Mouse (Mus musculus) limb, embryonic 15.5 days (tissue): Measurements from ENCODE around the gene Appl1. TPM values are rescaled to one million over a fixed set of nuclear protein-coding genes. Genes with fewer than 3 reads are reported as not detected.
"Not testable (repeated sequence)": the region's sequence is repeated elsewhere in the genome, so short reads cannot be mapped to it uniquely, and the experiment has no call there.

ENCODE experiments used
- ATAC-seq: fragments of 200-750 bp; cut with Nextera tagmentation; 2 replicates; pipeline ENCODE4 v1.8.0; 2017; ENCODE audit warnings: low read depth, moderate TSS enrichment; ENCODE audit not compliant: insufficient number of reproducible peaks, low FRiP score, low TSS enrichment
- H3K27ac ChIP-seq: fragments of 300-500 bp; sonication (generic); 2 replicates; pipeline ENCODE4 v1.5.1; 2015; ENCODE audit warnings: moderate library complexity, mild to moderate bottlenecking, inconsistent platforms
- H3K27me3 ChIP-seq: fragments of 300-500 bp; sonication (generic); 2 replicates; pipeline ENCODE4 v1.6.1; 2015; ENCODE audit warnings: inconsistent platforms
- H3K36me3 ChIP-seq: fragments of 300-500 bp; sonication (generic); 2 replicates; pipeline ENCODE4 v1.6.1; 2015; ENCODE audit warnings: inconsistent platforms
- H3K4me1 ChIP-seq: fragments of 300-500 bp; sonication (generic); 2 replicates; pipeline ENCODE4 v1.6.1; 2015; ENCODE audit warnings: inconsistent platforms
- H3K4me2 ChIP-seq: fragments of 300-500 bp; sonication (generic); 2 replicates; pipeline ENCODE4 v1.6.1; 2015; ENCODE audit warnings: mild to moderate bottlenecking, inconsistent platforms
- H3K4me3 ChIP-seq: fragments of 300-500 bp; sonication (generic); 2 replicates; pipeline ENCODE4 v1.5.1; 2015; ENCODE audit warnings: mild to moderate bottlenecking, inconsistent platforms
- H3K9ac ChIP-seq: fragments of 300-500 bp; sonication (generic); 2 replicates; pipeline ENCODE4 v1.6.1; 2015; ENCODE audit warnings: inconsistent platforms
- H3K9me3 ChIP-seq: fragments of 300-500 bp; sonication (generic); 2 replicates; pipeline ENCODE4 v1.6.1; 2016; ENCODE audit warnings: inconsistent platforms
- WGBS: fragments of 180-500 bp; shearing (Covaris S2); methylation state at CpG from one replicate; pipeline ENCODE4 v1.1.7; 2015; 5-methylcytosine and 5-hydroxymethylcytosine counted together
- polyA plus RNA-seq: library from polyadenylated mRNA; unstranded; fragments of >200 nt; fragmentation: Nextera tagmentation; extraction: Ambion mirVana; gene quantifications from 2 replicates; pipeline ENCODE4 v1.2.1, GENCODE M21; 2015

Gene Appl1
- polyA plus RNA-seq, 1 experiment from 2014 or later, result 58.6 TPM

DNA sequence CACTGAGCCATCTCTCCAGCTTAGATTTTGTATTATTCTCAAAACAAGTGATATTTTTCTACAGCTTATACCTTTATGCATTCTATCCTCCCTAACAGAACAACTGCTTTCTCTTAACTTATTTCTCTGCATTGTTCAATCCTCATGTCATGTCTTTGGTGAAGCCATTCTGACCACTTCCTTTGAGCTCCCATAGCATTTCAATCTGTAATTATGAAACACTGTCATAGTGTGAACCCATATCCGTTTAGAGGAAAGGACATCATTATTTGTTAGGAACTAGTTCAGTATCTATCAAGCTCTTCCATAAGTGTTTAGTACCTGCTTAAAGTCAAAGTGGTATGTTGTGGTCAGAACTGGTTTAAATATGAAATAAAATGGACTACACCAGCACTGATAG, 10.5 kb downstream of the Appl1 start:
- Histone ChIP-seq H3K4me3 (no peak overlapping the region), H3K4me1 (no peaks in the 10 kb centered on the region), H3K9ac (no peak overlapping the region), H3K27me3 (no peaks in the 10 kb centered on the region), H3K36me3 (peaks cover 25% of the 10 kb centered on the region), H3K27ac (no peak overlapping the region), H3K4me2 (no peak overlapping the region), H3K9me3 (no peaks in the 10 kb centered on the region)
- ATAC-seq, result no peak
- WGBS, result 73% methylated on average over 1 of the region's 1 CpGs

GRCm38 (mm10) chr14:26956139-26956538, 14.9 kb downstream of the Appl1 start:
- H3K27me3 ChIP-seq, H3K9me3 ChIP-seq, H3K4me3 ChIP-seq, H3K27ac ChIP-seq, H3K4me1 ChIP-seq, H3K9ac ChIP-seq, ATAC-seq, H3K4me2 ChIP-seq: not testable (repeated sequence)
- WGBS, result 86% methylated on average over 2 of the region's 2 CpGs
- H3K36me3 ChIP-seq, result peaks cover 36% of the 10 kb centered on the region

- H3K4me1 ChIP-seq, result no peaks in the 10 kb centered on the region
- no peaks in the 10 kb centered on the region for H3K27me3 ChIP-seq
- no peak for ATAC-seq
- no peak overlapping the region for H3K4me3 ChIP-seq
- WGBS, result 89% methylated on average over 4 of the region's 4 CpGs
- H3K27ac ChIP-seq, result no peak overlapping the region
- H3K9me3 ChIP-seq, result no peaks in the 10 kb centered on the region
- peaks cover 36% of the 10 kb centered on the region for H3K36me3 ChIP-seq
- H3K9ac ChIP-seq, result no peak overlapping the region
- no peak overlapping the region for H3K4me2 ChIP-seq
These were observed 35.5 kb downstream of the Appl1 start for GRCm38 (mm10) chr14:26935558-26935957.

DNA sequence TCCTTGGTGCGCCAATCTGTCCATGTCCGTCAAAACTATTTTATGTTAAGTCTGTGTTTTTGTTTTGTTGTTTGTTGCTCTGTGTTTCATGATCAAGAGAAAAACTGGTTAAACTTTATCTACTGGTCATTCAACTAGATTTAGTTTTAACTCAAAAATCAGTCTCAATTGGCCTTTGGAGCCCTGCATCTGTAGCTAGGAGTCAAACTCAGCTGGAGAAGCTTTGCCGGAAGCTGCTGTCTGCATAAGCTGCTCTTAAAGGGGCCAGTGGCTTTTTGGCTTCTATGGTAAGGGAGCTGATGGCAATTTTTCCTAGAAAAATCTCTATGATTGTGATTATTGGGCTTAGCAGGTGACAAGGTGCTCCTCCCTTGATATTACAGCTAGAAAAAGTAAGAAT, 36.1 kb downstream of the Appl1 start:
- Histone ChIP-seq H3K4me2 (no peak overlapping the region), H3K27ac (no peak overlapping the region), H3K27me3 (no peaks in the 10 kb centered on the region), H3K36me3 (peaks cover 31% of the 10 kb centered on the region), H3K4me3 (no peak overlapping the region), H3K9ac (no peak overlapping the region), H3K9me3 (no peaks in the 10 kb centered on the region), H3K4me1 (no peaks in the 10 kb centered on the region)
- ATAC-seq, result no peak
- WGBS, result 93% methylated on average over 3 of the region's 3 CpGs

GRCm38 (mm10) chr14:26923702-26924421, 47.2 kb downstream of the Appl1 start:
- WGBS, result 93% methylated on average over 5 of the region's 5 CpGs
- Histone ChIP-seq H3K9me3 (no peaks in the 10 kb centered on the region), H3K4me1 (no peaks in the 10 kb centered on the region), H3K36me3 (peaks cover 48% of the 10 kb centered on the region), H3K4me3 (no peak overlapping the region), H3K27ac (no peak overlapping the region), H3K9ac (no peak overlapping the region), H3K27me3 (no peaks in the 10 kb centered on the region), H3K4me2 (no peak overlapping the region)
- ATAC-seq, result no peak

GRCm38 (mm10) chr14:26919310-26919709, 51.7 kb downstream of the Appl1 start:
- Histone ChIP-seq H3K4me2 (no peak overlapping the region), H3K36me3 (peaks cover 27% of the 10 kb centered on the region), H3K9me3 (no peaks in the 10 kb centered on the region), H3K27me3 (no peaks in the 10 kb centered on the region), H3K4me1 (no peaks in the 10 kb centered on the region), H3K4me3 (no peak overlapping the region), H3K9ac (no peak overlapping the region), H3K27ac (no peak overlapping the region)
- no peak for ATAC-seq
- WGBS, result 95% methylated on average over 3 of the region's 3 CpGs

GRCm38 (mm10) chr14:26913681-26914268, 57.3 kb downstream of the Appl1 start:
- no peak for ATAC-seq
- H3K4me2 ChIP-seq, result no peak overlapping the region
- H3K4me1 ChIP-seq, result no peaks in the 10 kb centered on the region
- H3K36me3 ChIP-seq, result peaks cover 2% of the 10 kb centered on the region; the same call in 1 of the 2 replicates
- H3K27ac ChIP-seq, result no peak overlapping the region
- no peak overlapping the region for H3K9ac ChIP-seq
- no peaks in the 10 kb centered on the region for H3K9me3 ChIP-seq
- H3K4me3 ChIP-seq, result no peak overlapping the region
- 83% methylated on average over 9 of the region's 9 CpGs for WGBS
- H3K27me3 ChIP-seq, result no peaks in the 10 kb centered on the region

GRCm38 (mm10) chr14:26911826-26912225, 59.2 kb downstream of the Appl1 start:
- no peak overlapping the region for H3K4me2 ChIP-seq
- no peak for ATAC-seq
- WGBS, result 89% methylated on average over 13 of the region's 13 CpGs

GRCm38 (mm10) chr14:26911201-26911600, 59.8 kb downstream of the Appl1 start:
- no peak overlapping the region for H3K27ac ChIP-seq
- no peaks in the 10 kb centered on the region for H3K27me3 ChIP-seq
- no peaks in the 10 kb centered on the region for H3K4me1 ChIP-seq
- no peak for ATAC-seq
- H3K9me3 ChIP-seq, result no peaks in the 10 kb centered on the region
- H3K9ac ChIP-seq, result no peak overlapping the region
- no peak overlapping the region for H3K4me2 ChIP-seq
- H3K36me3 ChIP-seq, result no peaks in the 10 kb centered on the region
- 60% methylated on average over 6 of the region's 6 CpGs for WGBS
- H3K4me3 ChIP-seq, result no peak overlapping the region

More at GRCm38 (mm10) chr14:26911826-26912225, 59.2 kb downstream of the Appl1 start:
- no peaks in the 10 kb centered on the region for H3K9me3 ChIP-seq
- H3K9ac ChIP-seq, result no peak overlapping the region
- H3K4me1 ChIP-seq, result no peaks in the 10 kb centered on the region
- H3K27ac ChIP-seq, result no peak overlapping the region
- H3K27me3 ChIP-seq, result no peaks in the 10 kb centered on the region
- H3K36me3 ChIP-seq, result no peaks in the 10 kb centered on the region
- no peak overlapping the region for H3K4me3 ChIP-seq

DNA sequence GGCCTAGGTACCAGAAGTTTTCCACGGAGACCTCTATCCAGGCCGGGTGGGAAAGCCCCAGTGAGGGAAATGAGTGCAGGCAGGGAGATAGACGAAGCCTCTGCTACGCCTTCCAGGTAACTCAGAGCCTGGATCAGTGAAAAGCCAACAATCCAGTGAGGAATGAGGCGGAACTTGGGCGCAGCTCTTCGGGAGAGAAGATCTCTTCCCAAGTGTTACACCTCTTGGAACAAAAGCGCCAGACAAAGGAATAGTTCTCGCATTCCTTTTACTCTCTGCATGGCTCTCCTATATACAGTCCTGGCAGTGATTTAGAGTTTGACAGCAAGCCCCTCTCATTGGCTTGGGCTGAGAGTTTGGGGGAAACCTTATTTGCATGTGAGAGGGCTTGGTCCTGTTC, 60.6 kb downstream of the Appl1 start:
- 50% methylated on average over 9 of the region's 9 CpGs for WGBS
- H3K4me3 ChIP-seq, H3K4me2 ChIP-seq, H3K9ac ChIP-seq, ATAC-seq, H3K36me3 ChIP-seq, H3K27ac ChIP-seq, H3K27me3 ChIP-seq, H3K4me1 ChIP-seq, H3K9me3 ChIP-seq: not testable (repeated sequence)

DNA sequence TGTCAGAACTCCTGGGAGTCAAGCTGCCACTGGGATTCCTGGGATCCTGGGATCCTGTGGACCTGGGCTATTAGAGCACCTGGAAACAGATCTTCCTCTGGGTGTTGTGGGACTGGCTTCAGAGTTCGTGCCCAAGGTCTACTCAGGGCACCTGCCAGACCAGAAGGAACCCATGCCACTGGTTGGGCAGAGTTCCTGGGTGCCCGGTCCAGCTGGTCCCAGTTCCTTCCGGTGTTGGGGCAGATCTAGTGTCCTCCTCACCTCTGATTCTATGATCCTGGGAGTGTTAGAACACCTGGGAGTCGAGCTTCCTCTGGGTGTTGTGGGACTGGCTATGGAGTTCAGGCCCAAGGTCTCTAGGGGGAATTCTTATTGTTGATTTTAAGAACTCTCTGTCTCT, 63.6 kb downstream of the Appl1 start:
- Histone ChIP-seq H3K4me2 (no peak overlapping the region), H3K9me3 (no peaks in the 10 kb centered on the region), H3K4me3 (no peak overlapping the region), H3K27me3 (no peaks in the 10 kb centered on the region), H3K27ac (no peak overlapping the region), H3K36me3 (no peaks in the 10 kb centered on the region), H3K9ac (no peak overlapping the region), H3K4me1 (no peaks in the 10 kb centered on the region)
- no peak for ATAC-seq
- WGBS, result 89% methylated on average over 4 of the region's 4 CpGs

GRCm38 (mm10) chr14:26900893-26901292, 70.1 kb downstream of the Appl1 start:
- H3K9ac ChIP-seq, result no peak overlapping the region
- no peaks in the 10 kb centered on the region for H3K4me1 ChIP-seq
- no peak overlapping the region for H3K4me3 ChIP-seq
- no peaks in the 10 kb centered on the region for H3K36me3 ChIP-seq
- no peak overlapping the region for H3K4me2 ChIP-seq
- H3K27me3 ChIP-seq, result no peaks in the 10 kb centered on the region
- 79% methylated on average over 12 of the region's 12 CpGs for WGBS
- no peak for ATAC-seq
- H3K27ac ChIP-seq, result no peak overlapping the region
- no peaks in the 10 kb centered on the region for H3K9me3 ChIP-seq
